Mouse (Mus musculus) olfactory bulb, adult 2 months (tissue): ENCODE measurements around the gene Parvb.

ENCODE experiments used
- CTCF ChIP-seq: fragments of 200-500 bp; IDR thresholded peaks from 2 replicates; pipeline ENCODE4 v1.5.1; 2012; ENCODE audit warnings: low read depth, mild to moderate bottlenecking, low read length, moderate library complexity; ENCODE audit not compliant: insufficient read depth
- POLR2A ChIP-seq: fragments of 200-500 bp; IDR thresholded peaks from 2 replicates; pipeline ENCODE4 v1.6.1; 2012; ENCODE audit warnings: mild to moderate bottlenecking, low read depth, low read length, moderate library complexity; ENCODE audit not compliant: insufficient read depth

DNA sequence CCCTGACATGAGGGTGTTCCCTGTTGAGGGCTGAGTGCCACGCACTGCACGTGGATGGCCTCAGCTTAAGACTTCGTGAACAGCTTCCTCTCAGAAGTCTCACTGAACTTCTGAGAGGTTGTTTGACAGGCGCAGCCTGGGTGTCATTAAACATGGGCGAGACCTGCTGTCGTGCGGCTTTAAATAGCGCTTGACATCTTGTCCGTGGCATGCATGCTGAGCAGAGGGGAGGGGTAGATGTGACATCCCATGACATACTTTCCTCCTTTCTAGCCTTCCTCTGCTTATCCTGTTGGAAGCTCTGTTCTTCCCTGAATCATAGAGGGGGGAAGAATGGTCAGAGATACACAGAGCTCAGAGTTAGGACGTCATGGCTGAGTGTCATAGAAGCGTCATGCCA is 21.9 kb downstream of the Parvb start:
- TF ChIP-seq POLR2A (no peak), CTCF (no peak)
